Mouse (Mus musculus) thymus, adult 2 months (tissue): ENCODE data around the gene Cyp2t4. TPM values are rescaled to one million over a fixed set of nuclear protein-coding genes. Genes with fewer than 3 reads are reported as not detected.

Experiments used
- DNase-seq: peaks from one replicate; pipeline ENCODE4 v3.0.0; 2021
- H3K27ac ChIP-seq: fragments of 200-500 bp; 2 replicates; pipeline ENCODE4 v1.5.1; 2012; ENCODE audit warnings: low read length, control low read depth; ENCODE audit not compliant: control insufficient read depth, insufficient read depth
- H3K27me3 ChIP-seq: fragments of 200-500 bp; 2 replicates; pipeline ENCODE4 v1.6.1; 2012; ENCODE audit warnings: mild to moderate bottlenecking, low read length, moderate library complexity, mixed read lengths; ENCODE audit not compliant: control insufficient read depth, insufficient read depth
- H3K36me3 ChIP-seq: fragments of 200-500 bp; 2 replicates; pipeline ENCODE4 v1.6.1; 2012; ENCODE audit warnings: mild to moderate bottlenecking, low read length, moderate library complexity; ENCODE audit not compliant: control insufficient read depth, insufficient read depth
- H3K4me1 ChIP-seq: fragments of 200-500 bp; replicated peaks from 2 replicates; pipeline ENCODE4 v1.6.1; 2012; ENCODE audit warnings: low read length; ENCODE audit not compliant: control insufficient read depth, insufficient read depth
- H3K4me3 ChIP-seq: fragments of 200-500 bp; 2 replicates; pipeline ENCODE4 v1.5.1; 2012; ENCODE audit warnings: mild to moderate bottlenecking, low read length, control low read depth, moderate library complexity; ENCODE audit not compliant: control insufficient read depth, insufficient read depth
- CTCF ChIP-seq: fragments of 200-500 bp; IDR thresholded peaks from 2 replicates; pipeline ENCODE4 v1.5.1; 2012; ENCODE audit warnings: mild to moderate bottlenecking, control low read depth, low read length, moderate library complexity, borderline replicate concordance; ENCODE audit not compliant: control insufficient read depth, poor library complexity, insufficient read depth; ENCODE audit errors: extremely low read depth
- POLR2A ChIP-seq: fragments of 200-500 bp; IDR thresholded peaks from 2 replicates; pipeline ENCODE4 v1.6.1; 2012; ENCODE audit warnings: mild to moderate bottlenecking, low read length, control low read depth, moderate library complexity; ENCODE audit not compliant: control insufficient read depth, poor library complexity, insufficient read depth; ENCODE audit errors: extremely low read depth
- WGBS: fragments of 180-500 bp; shearing (Covaris S2); methylation state at CpG from one replicate; pipeline ENCODE4 v1.1.7; 2018; 5-methylcytosine and 5-hydroxymethylcytosine counted together
- polyA plus RNA-seq: library from polyadenylated mRNA; depleted of rRNA; stranded (reverse); fragments of >200 nt; gene quantifications from 2 replicates; pipeline ENCODE4 v1.2.3, GENCODE M21; 2012

Cyp2t4 gene
- polyA plus RNA-seq, 1 experiment, result 0.11 TPM

GRCm38 (mm10) chr7:27131387-27131786 lies 22.1 kb upstream of the Cyp2t4 start:
- Histone ChIP-seq H3K27me3 (no peaks in the 10 kb centered on the region), H3K36me3 (no peaks in the 10 kb centered on the region), H3K4me3 (no peak overlapping the region), H3K4me1 (no peaks in the 10 kb centered on the region), H3K27ac (no peak overlapping the region)
- no peak for DNase-seq
- WGBS, result 58% methylated on average over 2 of the region's 2 CpGs
- TF ChIP-seq POLR2A, result no peak
- no peak for TF ChIP-seq CTCF

GRCm38 (mm10) chr7:27132588-27132987 lies 20.9 kb upstream of the Cyp2t4 start:
- peak; percentile 40 for DNase-seq
- TF ChIP-seq POLR2A (no peak), CTCF (no peak)
- 20% methylated on average over 10 of the region's 10 CpGs for WGBS
- no peaks in the 10 kb centered on the region for H3K36me3 ChIP-seq
- H3K27ac ChIP-seq, result no peak overlapping the region
- H3K4me3 ChIP-seq, result no peak overlapping the region
- H3K27me3 ChIP-seq, result no peaks in the 10 kb centered on the region
- H3K4me1 ChIP-seq, result no peaks in the 10 kb centered on the region

GRCm38 (mm10) chr7:27133156-27133555 lies 20.4 kb upstream of the Cyp2t4 start:
- Histone ChIP-seq H3K27me3 (no peaks in the 10 kb centered on the region), H3K27ac (no peak overlapping the region), H3K36me3 (no peaks in the 10 kb centered on the region), H3K4me3 (no peak overlapping the region), H3K4me1 (no peaks in the 10 kb centered on the region)
- TF ChIP-seq POLR2A, result no peak
- TF ChIP-seq CTCF, result no peak
- no peak for DNase-seq
- 74% methylated on average over 12 of the region's 12 CpGs for WGBS

GRCm38 (mm10) chr7:27133757-27134156 lies 19.8 kb upstream of the Cyp2t4 start:
- Histone ChIP-seq H3K4me3 (no peak overlapping the region), H3K27ac (no peak overlapping the region), H3K4me1 (no peaks in the 10 kb centered on the region), H3K36me3 (no peaks in the 10 kb centered on the region), H3K27me3 (no peaks in the 10 kb centered on the region)
- DNase-seq, result no peak
- no peak for TF ChIP-seq CTCF
- no peak for TF ChIP-seq POLR2A
- WGBS, result 87% methylated on average over 4 of the region's 4 CpGs

GRCm38 (mm10) chr7:27136410-27136996 lies 17.0 kb upstream of the Cyp2t4 start:
- DNase-seq, result no peak
- Histone ChIP-seq H3K36me3 (no peaks in the 10 kb centered on the region), H3K27ac (no peak overlapping the region), H3K4me3 (no peak overlapping the region), H3K27me3 (no peaks in the 10 kb centered on the region), H3K4me1 (no peaks in the 10 kb centered on the region)
- WGBS, result 67% methylated on average over 8 of the region's 8 CpGs
- no peak for TF ChIP-seq POLR2A
- TF ChIP-seq CTCF, result no peak

GRCm38 (mm10) chr7:27156005-27156404 lies 2.5 kb downstream of the Cyp2t4 start:
- H3K4me3 ChIP-seq, result no peak overlapping the region
- TF ChIP-seq CTCF (no peak), POLR2A (no peak)
- 89% methylated on average over 13 of the region's 13 CpGs for WGBS
- H3K36me3 ChIP-seq, result peaks cover 16% of the 10 kb centered on the region
- H3K27ac ChIP-seq, result no peak overlapping the region
- peaks cover 9% of the 10 kb centered on the region for H3K4me1 ChIP-seq
- H3K27me3 ChIP-seq, result no peaks in the 10 kb centered on the region
- no peak for DNase-seq

GRCm38 (mm10) chr7:27158171-27158570 lies 4.7 kb downstream of the Cyp2t4 start:
- Histone ChIP-seq H3K27ac (no peak overlapping the region), H3K4me1 (peaks cover 19% of the 10 kb centered on the region), H3K27me3 (no peaks in the 10 kb centered on the region), H3K36me3 (peaks cover 16% of the 10 kb centered on the region), H3K4me3 (no peak overlapping the region)
- TF ChIP-seq POLR2A (no peak), CTCF (no peak)
- DNase-seq, result no peak
- WGBS, result 96% methylated on average over 9 of the region's 9 CpGs
